Mouse (Mus musculus): ENCODE results near the gene Chkb. TPM values are rescaled to one million over a fixed set of nuclear protein-coding genes. Genes with fewer than 3 reads are reported as not detected.
A peak's percentile ranks its signal among the peaks of the same experiment; 100 is the strongest.

Chkb gene
- polyA plus RNA-seq, 1 experiment from 2014 or later = 73.8 TPM

- no peak overlapping the region for H3K4me3 ChIP-seq
- no peak overlapping the region for H3K27ac ChIP-seq
- H3K9ac ChIP-seq = no peak overlapping the region
- no peak for ATAC-seq (replicated peaks; ENCODE audit: insufficient number of reproducible peaks, insufficient read depth, low FRiP score, low read depth)
- no peak overlapping the region for H3K4me2 ChIP-seq
- no peaks in the 10 kb centered on the region for H3K4me1 ChIP-seq (replicated peaks)
- no peaks in the 10 kb centered on the region for H3K36me3 ChIP-seq
- no peaks in the 10 kb centered on the region for H3K9me3 ChIP-seq (replicated peaks)
- WGBS = 73% methylated on average over 2 of the region's 2 CpGs
- no peaks in the 10 kb centered on the region for H3K27me3 ChIP-seq
Measured at GRCm38 (mm10) chr15:89398146-89398545, 31.6 kb downstream of the Chkb start.

GRCm38 (mm10) chr15:89396883-89397282 is 32.8 kb downstream of the Chkb start:
- Histone ChIP-seq H3K4me3 (no peak overlapping the region), H3K9me3 (replicated peaks) (no peaks in the 10 kb centered on the region), H3K27me3 (no peaks in the 10 kb centered on the region), H3K27ac (no peak overlapping the region), H3K36me3 (no peaks in the 10 kb centered on the region), H3K9ac (no peak overlapping the region), H3K4me2 (no peak overlapping the region), H3K4me1 (replicated peaks) (no peaks in the 10 kb centered on the region)
- no peak for ATAC-seq (replicated peaks; ENCODE audit: insufficient number of reproducible peaks, insufficient read depth, low FRiP score, low read depth)
- 78% methylated on average over 4 of the region's 4 CpGs for WGBS

GRCm38 (mm10) chr15:89390081-89390480 is 39.6 kb downstream of the Chkb start:
- no peaks in the 10 kb centered on the region for H3K36me3 ChIP-seq
- 89% methylated on average over 10 of the region's 10 CpGs for WGBS
- ATAC-seq (replicated peaks; ENCODE audit: insufficient number of reproducible peaks, insufficient read depth, low FRiP score, low read depth) = no peak

GRCm38 (mm10) chr15:89387127-89387526 is 42.6 kb downstream of the Chkb start:
- 31% methylated on average over 12 of the region's 12 CpGs for WGBS
- Histone ChIP-seq H3K4me2 (no peak overlapping the region), H3K27me3 (peaks cover 21% of the 10 kb centered on the region), H3K36me3 (no peaks in the 10 kb centered on the region), H3K9me3 (replicated peaks) (no peaks in the 10 kb centered on the region), H3K4me3 (no peak overlapping the region), H3K27ac (no peak overlapping the region), H3K9ac (no peak overlapping the region), H3K4me1 (replicated peaks) (no peaks in the 10 kb centered on the region)
- ATAC-seq (replicated peaks; ENCODE audit: insufficient number of reproducible peaks, insufficient read depth, low FRiP score, low read depth) = no peak

More at GRCm38 (mm10) chr15:89390081-89390480, 39.6 kb downstream of the Chkb start:
- Histone ChIP-seq H3K4me3 (no peak overlapping the region), H3K9ac (no peak overlapping the region), H3K9me3 (replicated peaks) (no peaks in the 10 kb centered on the region), H3K4me2 (no peak overlapping the region), H3K4me1 (replicated peaks) (no peaks in the 10 kb centered on the region), H3K27ac (no peak overlapping the region), H3K27me3 (peaks cover 11% of the 10 kb centered on the region; the same call in 1 of the 2 replicates)

GRCm38 (mm10) chr15:89384617-89385016 is 45.1 kb downstream of the Chkb start, which contains the start of gene Klhdc7b:
TSS of gene Klhdc7b (plus strand) at chr15:89384917.
- Histone ChIP-seq H3K27me3 (peaks cover 38% of the 10 kb centered on the region), H3K27ac (no peak within 1 kb of the TSS), H3K36me3 (no peaks in the 10 kb centered on the region), H3K4me2 (no peak within 1 kb of the TSS), H3K4me1 (replicated peaks) (peaks cover under 1% of the 10 kb centered on the region), H3K4me3 (no peak within 1 kb of the TSS), H3K9ac (no peak within 1 kb of the TSS), H3K9me3 (replicated peaks) (no peaks in the 10 kb centered on the region)
- 87% methylated on average over 7 of the region's 7 CpGs for WGBS
- no peak for ATAC-seq (replicated peaks; ENCODE audit: insufficient number of reproducible peaks, insufficient read depth, low FRiP score, low read depth)

- Histone ChIP-seq H3K9ac (no peak overlapping the region), H3K27me3 (peaks cover 64% of the 10 kb centered on the region), H3K4me2 (peak overlapping the region; percentile 89), H3K36me3 (no peaks in the 10 kb centered on the region), H3K4me3 (peak overlapping the region; percentile 44), H3K27ac (no peak overlapping the region), H3K4me1 (replicated peaks) (peaks cover 25% of the 10 kb centered on the region), H3K9me3 (replicated peaks) (no peaks in the 10 kb centered on the region)
- WGBS = 7% methylated on average over 10 of the region's 10 CpGs
- no peak for ATAC-seq (replicated peaks; ENCODE audit: insufficient number of reproducible peaks, insufficient read depth, low FRiP score, low read depth)
Measured at GRCm38 (mm10) chr15:89379429-89379828, 50.3 kb downstream of the Chkb start.

- H3K9me3 ChIP-seq (replicated peaks) = no peaks in the 10 kb centered on the region
- H3K9ac ChIP-seq = peak within 1 kb of the TSS; percentile 57
- ATAC-seq (replicated peaks; ENCODE audit: insufficient number of reproducible peaks, insufficient read depth, low FRiP score, low read depth) = no peak
- H3K4me2 ChIP-seq = peak within 1 kb of the TSS; percentile 89
- H3K36me3 ChIP-seq = no peaks in the 10 kb centered on the region
- H3K4me1 ChIP-seq (replicated peaks) = peaks cover 29% of the 10 kb centered on the region
- no peak within 1 kb of the TSS for H3K27ac ChIP-seq
- H3K4me3 ChIP-seq = peak within 1 kb of the TSS; percentile 44
- H3K27me3 ChIP-seq = peaks cover 64% of the 10 kb centered on the region
- under 1% methylated on average over 33 of the region's 33 CpGs for WGBS
Measured at GRCm38 (mm10) chr15:89378831-89379401, 50.8 kb downstream of the Chkb start, which contains the start of gene Odf3b. TSS of gene Odf3b (minus strand) at chr15:89379282.

- WGBS = 12% methylated on average over 46 of the region's 46 CpGs
Measured at GRCm38 (mm10) chr15:89377938-89378828, 51.5 kb downstream of the Chkb start.

GRCm38 (mm10) chr15:89377362-89377761 is 52.3 kb downstream of the Chkb start:
- peaks cover 59% of the 10 kb centered on the region for H3K27me3 ChIP-seq
- H3K36me3 ChIP-seq = peaks cover 3% of the 10 kb centered on the region
- H3K9me3 ChIP-seq (replicated peaks) = no peaks in the 10 kb centered on the region
- WGBS = 7% methylated on average over 18 of the region's 18 CpGs
- H3K4me2 ChIP-seq = peak overlapping the region; percentile 25; the same call in 1 of the 2 replicates
- H3K4me1 ChIP-seq (replicated peaks) = peaks cover 40% of the 10 kb centered on the region
- H3K27ac ChIP-seq = no peak overlapping the region
- no peak overlapping the region for H3K9ac ChIP-seq
- ATAC-seq (replicated peaks; ENCODE audit: insufficient number of reproducible peaks, insufficient read depth, low FRiP score, low read depth) = no peak
- no peak overlapping the region for H3K4me3 ChIP-seq

More at GRCm38 (mm10) chr15:89377938-89378828, 51.5 kb downstream of the Chkb start:
- H3K4me1 ChIP-seq (replicated peaks) = peaks cover 32% of the 10 kb centered on the region
- no peak overlapping the region for H3K27ac ChIP-seq
- peak overlapping the region; percentile 57 for H3K9ac ChIP-seq
- peaks cover 64% of the 10 kb centered on the region for H3K27me3 ChIP-seq
- H3K36me3 ChIP-seq = no peaks in the 10 kb centered on the region
- no peak for ATAC-seq (replicated peaks; ENCODE audit: insufficient number of reproducible peaks, insufficient read depth, low FRiP score, low read depth)
- no peaks in the 10 kb centered on the region for H3K9me3 ChIP-seq (replicated peaks)
- H3K4me3 ChIP-seq = peak overlapping the region; percentile 44
- H3K4me2 ChIP-seq = peak overlapping the region; percentile 89

- Histone ChIP-seq H3K9ac (no peak within 1 kb of the TSS), H3K27me3 (peaks cover 56% of the 10 kb centered on the region), H3K36me3 (peaks cover 7% of the 10 kb centered on the region), H3K4me3 (no peak within 1 kb of the TSS), H3K9me3 (replicated peaks) (no peaks in the 10 kb centered on the region), H3K27ac (no peak within 1 kb of the TSS), H3K4me1 (replicated peaks) (peaks cover 42% of the 10 kb centered on the region), H3K4me2 (peak within 1 kb of the TSS; percentile 25; the same call in 1 of the 2 replicates)
- ATAC-seq (replicated peaks; ENCODE audit: insufficient number of reproducible peaks, insufficient read depth, low FRiP score, low read depth) = no peak
- 28% methylated on average over 16 of the region's 16 CpGs for WGBS
Measured at GRCm38 (mm10) chr15:89376957-89377356, 52.8 kb downstream of the Chkb start, which contains the start of gene Tymp. TSS of gene Tymp (minus strand) at chr15:89377039.

All from heart, embryonic 15.5 days (tissue).